Comparison of ENCODE assay signal across 18 mouse cellular contexts in genomic region chr7:129802168-129802567, GRCm38 (mm10).
DNase-seq lines count a peak whose midpoint lies in the region; ATAC-seq lines count a peak whose summit lies in the region.
"Had no signal": no experiment of that assay in that cellular context is flagged by ENCODE, and none has a peak within 500 bp of the region (broad histone marks: within the 10 kb centered on the region; RNA-seq: fewer than 3 reads in every experiment).

No protein-coding gene starts in this region.

- DNase-seq in embryonic facial prominence, embryonic 10.5 days (ENCODE audit: low spot score) = no peak
- no peak for DNase-seq in heart, embryonic 10.5 days (ENCODE audit: low spot score)
- no peak for DNase-seq in limb, embryonic 10.5 days (ENCODE audit: low spot score)
- DNase-seq in embryonic facial prominence, embryonic 14.5 days (ENCODE audit: low spot score) = peak; percentile 81
- DNase-seq: cerebellum, adult 11 months; gastrocnemius, adult 2 months; lung, adult 2 months; thymus, postnatal 14 days had no signal

- no peak overlapping the region for H3K4me3 ChIP-seq in embryonic facial prominence, embryonic 12.5 days
- H3K4me3 ChIP-seq in embryonic facial prominence, embryonic 10.5 days = no peak overlapping the region
- H3K4me3 ChIP-seq in heart, embryonic 15.5 days = no peak overlapping the region
- no peak overlapping the region for H3K4me3 ChIP-seq in heart, embryonic 10.5 days
- H3K4me3 ChIP-seq in limb, embryonic 12.5 days (replicated peaks) = no peak overlapping the region
- H3K4me3 ChIP-seq in limb, embryonic 10.5 days = no peak overlapping the region
- no peak overlapping the region for H3K4me3 ChIP-seq in embryonic facial prominence, embryonic 14.5 days (ENCODE audit: low read depth, low read length)
- H3K4me3 ChIP-seq: gastrocnemius, adult 2 months; intestine, embryonic 15.5 days; liver, embryonic 12.5 days; midbrain, embryonic 12.5 days; neural tube, embryonic 12.5 days had no signal

- H3K27me3 ChIP-seq in embryonic facial prominence, embryonic 12.5 days = no peaks in the 10 kb centered on the region
- no peaks in the 10 kb centered on the region for H3K27me3 ChIP-seq in embryonic facial prominence, embryonic 10.5 days (replicated peaks; ENCODE audit: low read depth, poor library complexity, severe bottlenecking)
- H3K27me3 ChIP-seq in heart, embryonic 15.5 days = no peaks in the 10 kb centered on the region
- no peaks in the 10 kb centered on the region for H3K27me3 ChIP-seq in heart, embryonic 10.5 days (ENCODE audit: insufficient read depth, poor library complexity, severe bottlenecking)
- H3K27me3 ChIP-seq in limb, embryonic 12.5 days = peaks cover 10% of the 10 kb centered on the region
- peaks cover 17% of the 10 kb centered on the region; the same call in 1 of the 2 replicates for H3K27me3 ChIP-seq in limb, embryonic 10.5 days (ENCODE audit: low read depth, poor library complexity, severe bottlenecking)
- H3K27me3 ChIP-seq in embryonic facial prominence, embryonic 14.5 days (replicated peaks; ENCODE audit: control insufficient read depth, insufficient read depth, low read length) = no peaks in the 10 kb centered on the region
- H3K27me3 ChIP-seq: intestine, embryonic 15.5 days; liver, embryonic 12.5 days; neural tube, embryonic 12.5 days had no signal

- no peak for ATAC-seq in embryonic facial prominence, embryonic 12.5 days (ENCODE audit: insufficient number of reproducible peaks, insufficient read depth, low FRiP score, low TSS enrichment)
- ATAC-seq in heart, embryonic 15.5 days (replicated peaks; ENCODE audit: insufficient number of reproducible peaks, insufficient read depth, low FRiP score, low read depth) = no peak
- ATAC-seq in limb, embryonic 12.5 days (ENCODE audit: insufficient number of reproducible peaks, insufficient read depth, low FRiP score, low TSS enrichment, low read depth) = no peak
- ATAC-seq in embryonic facial prominence, embryonic 14.5 days (ENCODE audit: low read depth) = peak; percentile 35; the same call in 1 of the 2 replicates
- no peak for ATAC-seq in frontal cortex, adult (ENCODE audit: low TSS enrichment)
- ATAC-seq: CD4-positive, CD25-positive, alpha-beta regulatory T cell, adult 4 months; intestine, embryonic 15.5 days; liver, embryonic 12.5 days had no signal

- 62% methylated on average over 6 of the region's 6 CpGs for WGBS in embryonic facial prominence, embryonic 12.5 days
- 87% methylated on average over 6 of the region's 6 CpGs for WGBS in embryonic facial prominence, embryonic 10.5 days
- 48% methylated on average over 6 of the region's 6 CpGs for WGBS in heart, embryonic 15.5 days
- 64% methylated on average over 6 of the region's 6 CpGs for WGBS in heart, embryonic 10.5 days
- WGBS in limb, embryonic 12.5 days = 81% methylated on average over 6 of the region's 6 CpGs
- 87% methylated on average over 6 of the region's 6 CpGs for WGBS in limb, embryonic 10.5 days
- WGBS in embryonic facial prominence, embryonic 14.5 days = 41% methylated on average over 6 of the region's 6 CpGs

- no peaks in the 10 kb centered on the region for H3K36me3 ChIP-seq in embryonic facial prominence, embryonic 12.5 days
- no peaks in the 10 kb centered on the region for H3K36me3 ChIP-seq in embryonic facial prominence, embryonic 10.5 days (replicated peaks)
- no peaks in the 10 kb centered on the region for H3K36me3 ChIP-seq in heart, embryonic 15.5 days
- no peaks in the 10 kb centered on the region for H3K36me3 ChIP-seq in heart, embryonic 10.5 days
- no peaks in the 10 kb centered on the region for H3K36me3 ChIP-seq in limb, embryonic 12.5 days
- H3K36me3 ChIP-seq in limb, embryonic 10.5 days = no peaks in the 10 kb centered on the region
- no peaks in the 10 kb centered on the region for H3K36me3 ChIP-seq in embryonic facial prominence, embryonic 14.5 days (ENCODE audit: control insufficient read depth, insufficient read depth, low read length)
- H3K36me3 ChIP-seq: intestine, embryonic 15.5 days; liver, embryonic 12.5 days; midbrain, embryonic 12.5 days; neural tube, embryonic 12.5 days had no signal

- peaks cover 24% of the 10 kb centered on the region for H3K4me1 ChIP-seq in embryonic facial prominence, embryonic 12.5 days
- H3K4me1 ChIP-seq in embryonic facial prominence, embryonic 10.5 days = peaks cover 26% of the 10 kb centered on the region
- peaks cover 24% of the 10 kb centered on the region for H3K4me1 ChIP-seq in heart, embryonic 15.5 days (replicated peaks)
- H3K4me1 ChIP-seq in heart, embryonic 10.5 days = peaks cover 24% of the 10 kb centered on the region
- peaks cover 19% of the 10 kb centered on the region for H3K4me1 ChIP-seq in limb, embryonic 12.5 days (replicated peaks)
- H3K4me1 ChIP-seq in limb, embryonic 10.5 days = 0 out of 2 replicates have a peak, but pooled peaks cover 4% of the 10 kb centered on the region
- peaks cover 30% of the 10 kb centered on the region for H3K4me1 ChIP-seq in embryonic facial prominence, embryonic 14.5 days (ENCODE audit: control insufficient read depth, insufficient read depth, low read length)
- H3K4me1 ChIP-seq: liver, embryonic 12.5 days had no signal

- no peaks in the 10 kb centered on the region for H3K9me3 ChIP-seq in embryonic facial prominence, embryonic 12.5 days
- H3K9me3 ChIP-seq in embryonic facial prominence, embryonic 10.5 days = no peaks in the 10 kb centered on the region
- no peaks in the 10 kb centered on the region for H3K9me3 ChIP-seq in heart, embryonic 15.5 days (replicated peaks)
- H3K9me3 ChIP-seq in heart, embryonic 10.5 days = no peaks in the 10 kb centered on the region
- no peaks in the 10 kb centered on the region for H3K9me3 ChIP-seq in limb, embryonic 12.5 days
- H3K9me3 ChIP-seq in limb, embryonic 10.5 days (replicated peaks) = no peaks in the 10 kb centered on the region
- no peaks in the 10 kb centered on the region for H3K9me3 ChIP-seq in embryonic facial prominence, embryonic 14.5 days (ENCODE audit: control insufficient read depth, low read length)
- H3K9me3 ChIP-seq: intestine, embryonic 15.5 days; liver, embryonic 12.5 days; midbrain, embryonic 12.5 days; neural tube, embryonic 12.5 days had no signal

- 0 out of 2 replicates have a peak overlapping the region, but pooled peaks have one; percentile 52 for H3K27ac ChIP-seq in embryonic facial prominence, embryonic 12.5 days
- H3K27ac ChIP-seq in embryonic facial prominence, embryonic 10.5 days (replicated peaks) = no peak overlapping the region
- H3K27ac ChIP-seq in heart, embryonic 15.5 days = peak overlapping the region; percentile 42
- H3K27ac ChIP-seq in heart, embryonic 10.5 days = no peak overlapping the region
- H3K27ac ChIP-seq in limb, embryonic 12.5 days = peak overlapping the region; percentile 26; the same call in 1 of the 2 replicates
- no peak overlapping the region for H3K27ac ChIP-seq in limb, embryonic 10.5 days
- peak overlapping the region; percentile 35; the same call in 1 of the 2 replicates for H3K27ac ChIP-seq in embryonic facial prominence, embryonic 14.5 days (replicated peaks; ENCODE audit: low read depth, low read length)
- H3K27ac ChIP-seq: gastrocnemius, adult 2 months; hindbrain, embryonic 14.5 days; liver, embryonic 12.5 days; midbrain, embryonic 12.5 days; neural tube, embryonic 12.5 days had no signal

- H3K4me2 ChIP-seq in embryonic facial prominence, embryonic 12.5 days (replicated peaks) = no peak overlapping the region
- H3K4me2 ChIP-seq in heart, embryonic 15.5 days = no peak overlapping the region
- H3K4me2 ChIP-seq in limb, embryonic 12.5 days = no peak overlapping the region
- no peak overlapping the region for H3K4me2 ChIP-seq in embryonic facial prominence, embryonic 14.5 days (ENCODE audit: low read depth, low read length)
- H3K4me2 ChIP-seq: hindbrain, embryonic 14.5 days; intestine, embryonic 15.5 days; liver, embryonic 12.5 days; midbrain, embryonic 12.5 days; neural tube, embryonic 12.5 days had no signal

- no peak overlapping the region for H3K9ac ChIP-seq in embryonic facial prominence, embryonic 12.5 days
- H3K9ac ChIP-seq in heart, embryonic 15.5 days = no peak overlapping the region
- H3K9ac ChIP-seq in limb, embryonic 12.5 days (replicated peaks) = no peak overlapping the region
- no peak overlapping the region for H3K9ac ChIP-seq in embryonic facial prominence, embryonic 14.5 days (ENCODE audit: low read depth, low read length)
- H3K9ac ChIP-seq: hindbrain, embryonic 14.5 days; intestine, embryonic 15.5 days; liver, embryonic 12.5 days; midbrain, embryonic 12.5 days; neural tube, embryonic 12.5 days had no signal

Comparison
In these comparisons a context has a peak if more than half of its experiments do, and no peak if none do; other contexts are left out.
1. H3K27ac ChIP-seq: peak in embryonic facial prominence, embryonic 12.5 days (single experiment), heart, embryonic 15.5 days (single experiment), limb, embryonic 12.5 days (single experiment) and embryonic facial prominence, embryonic 14.5 days (single experiment); none in embryonic facial prominence, embryonic 10.5 days (single experiment), heart, embryonic 10.5 days (single experiment) and limb, embryonic 10.5 days (single experiment).